Mouse (Mus musculus) embryonic facial prominence, embryonic 11.5 days (tissue): ENCODE measurements around the gene Epha2. TPM values are rescaled to one million over a fixed set of nuclear protein-coding genes. Genes with fewer than 3 reads are reported as not detected.

Source experiments
- ATAC-seq: fragments of 200-750 bp; cut with Nextera tagmentation; replicated peaks from 2 replicates; pipeline ENCODE4 v1.8.0; 2017; ENCODE audit warnings: low read depth; ENCODE audit not compliant: insufficient number of reproducible peaks, low FRiP score, low TSS enrichment
- DNase-seq: peaks from one replicate; pipeline ENCODE4 v3.0.0-alpha.2; 2015; ENCODE audit warnings: low spot score
- H3K27ac ChIP-seq: fragments of 300-500 bp; sonication (generic); replicated peaks from 2 replicates; pipeline ENCODE4 v1.5.1; 2014; ENCODE audit warnings: mild to moderate bottlenecking, low read depth, low read length, control low read depth
- H3K27me3 ChIP-seq: fragments of 300-500 bp; sonication (generic); 2 replicates; pipeline ENCODE4 v1.6.1; 2014; ENCODE audit warnings: mild to moderate bottlenecking, low read length, moderate library complexity, mixed read lengths; ENCODE audit not compliant: control insufficient read depth, insufficient read depth
- H3K36me3 ChIP-seq: fragments of 300-500 bp; sonication (generic); replicated peaks from 2 replicates; pipeline ENCODE4 v1.6.1; 2014; ENCODE audit warnings: low read depth, mild to moderate bottlenecking, low read length, moderate library complexity, mixed read lengths; ENCODE audit not compliant: control insufficient read depth, insufficient read depth
- H3K4me1 ChIP-seq: fragments of 300-500 bp; sonication (generic); 2 replicates; pipeline ENCODE4 v1.6.1; 2014; ENCODE audit warnings: low read length, mixed read lengths; ENCODE audit not compliant: control insufficient read depth, insufficient read depth
- H3K4me2 ChIP-seq: fragments of 300-500 bp; sonication (generic); 2 replicates; pipeline ENCODE4 v1.6.1; 2014; ENCODE audit warnings: low read depth, mild to moderate bottlenecking, control low read depth, low read length, moderate library complexity
- H3K4me3 ChIP-seq: fragments of 300-500 bp; sonication (generic); 2 replicates; pipeline ENCODE4 v1.5.1; 2014; ENCODE audit warnings: low read depth, low read length, control low read depth
- H3K9ac ChIP-seq: fragments of 300-500 bp; sonication (generic); replicated peaks from 2 replicates; pipeline ENCODE4 v1.6.1; 2014; ENCODE audit warnings: mild to moderate bottlenecking, control low read depth, low read length
- H3K9me3 ChIP-seq: fragments of 300-500 bp; sonication (generic); replicated peaks from 2 replicates; pipeline ENCODE4 v1.6.1; 2016; ENCODE audit warnings: mild to moderate bottlenecking, low read length, inconsistent platforms, mixed read lengths; ENCODE audit not compliant: control insufficient read depth
- WGBS: fragments of 180-500 bp; shearing (Covaris S2); extraction: QIAGEN DNeasy Blood & Tissue Kit; methylation state at CpG from one replicate; pipeline ENCODE4 v1.1.7; 2014; 5-methylcytosine and 5-hydroxymethylcytosine counted together
- polyA plus RNA-seq: library from polyadenylated mRNA; unstranded; fragments of >200 nt; fragmentation: Nextera tagmentation; extraction: Ambion mirVana; gene quantifications from 2 replicates; pipeline ENCODE4 v1.2.1, GENCODE M21; 2014

Gene Epha2
- polyA plus RNA-seq, 1 experiment from 2014 or later: 1.0 TPM

DNA sequence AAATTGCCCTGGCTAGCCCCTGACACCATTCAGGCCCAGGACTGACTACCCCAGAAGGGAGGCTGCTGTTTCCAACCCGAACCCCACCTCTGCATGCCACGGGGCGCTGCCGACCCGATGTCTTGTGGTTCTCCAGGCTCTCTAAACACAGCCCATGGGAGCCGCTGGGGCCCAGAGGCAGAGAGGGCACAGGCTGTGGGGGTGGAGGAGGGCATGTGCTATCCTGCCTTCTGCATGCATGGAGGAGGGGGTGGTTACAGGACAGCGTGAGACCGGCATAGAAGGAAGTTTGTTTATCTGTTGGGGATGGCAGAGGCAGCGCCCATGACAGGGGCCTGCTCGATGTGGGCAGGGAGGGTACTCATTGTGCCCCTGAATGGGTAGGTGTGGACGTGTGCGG lies 49.0 kb downstream of the Epha2 start:
- H3K36me3 ChIP-seq: no peaks in the 10 kb centered on the region
- no peaks in the 10 kb centered on the region for H3K9me3 ChIP-seq
- H3K4me1 ChIP-seq: no peaks in the 10 kb centered on the region
- no peak overlapping the region for H3K9ac ChIP-seq
- H3K27me3 ChIP-seq: no peaks in the 10 kb centered on the region
- H3K27ac ChIP-seq: no peak overlapping the region
- no peak overlapping the region for H3K4me3 ChIP-seq
- DNase-seq: no peak
- 77% methylated on average over 12 of the region's 12 CpGs for WGBS
- no peak for ATAC-seq
- H3K4me2 ChIP-seq: no peak overlapping the region

GRCm38 (mm10) chr4:141351972-141352371 lies 50.9 kb downstream of the Epha2 start:
- ATAC-seq (no peak), DNase-seq (no peak)
- Histone ChIP-seq H3K4me3 (no peak overlapping the region), H3K9ac (no peak overlapping the region), H3K27me3 (no peaks in the 10 kb centered on the region), H3K4me2 (no peak overlapping the region), H3K36me3 (no peaks in the 10 kb centered on the region), H3K4me1 (no peaks in the 10 kb centered on the region), H3K27ac (no peak overlapping the region), H3K9me3 (no peaks in the 10 kb centered on the region)
- 62% methylated on average over 7 of the region's 7 CpGs for WGBS

DNA sequence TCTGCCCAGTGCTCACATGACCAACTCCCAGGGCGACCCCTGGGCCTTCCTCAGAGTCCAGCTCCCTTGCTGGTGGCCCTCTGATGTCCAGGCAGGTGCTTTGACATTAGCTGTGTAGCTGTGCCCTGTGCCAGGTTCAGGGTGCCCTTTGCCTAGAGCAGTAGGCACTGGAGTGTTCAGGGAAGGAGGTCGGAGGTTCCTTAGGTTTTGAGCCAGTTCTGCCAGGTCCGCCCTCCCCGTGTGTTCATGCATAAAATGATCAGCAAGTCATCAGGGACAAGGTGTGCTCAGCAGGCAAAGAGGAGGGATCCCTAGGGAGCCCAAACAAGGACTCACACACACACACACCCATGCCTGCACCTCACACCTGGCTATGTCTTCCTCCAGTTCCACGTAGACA lies 51.9 kb downstream of the Epha2 start:
- WGBS: 80% methylated on average over 5 of the region's 5 CpGs
- Histone ChIP-seq H3K36me3 (no peaks in the 10 kb centered on the region), H3K4me3 (no peak overlapping the region), H3K27me3 (no peaks in the 10 kb centered on the region), H3K9me3 (no peaks in the 10 kb centered on the region), H3K27ac (no peak overlapping the region), H3K4me1 (no peaks in the 10 kb centered on the region), H3K4me2 (no peak overlapping the region), H3K9ac (no peak overlapping the region)
- DNase-seq (no peak), ATAC-seq (no peak; the same call in 1 of the 2 replicates)

DNA sequence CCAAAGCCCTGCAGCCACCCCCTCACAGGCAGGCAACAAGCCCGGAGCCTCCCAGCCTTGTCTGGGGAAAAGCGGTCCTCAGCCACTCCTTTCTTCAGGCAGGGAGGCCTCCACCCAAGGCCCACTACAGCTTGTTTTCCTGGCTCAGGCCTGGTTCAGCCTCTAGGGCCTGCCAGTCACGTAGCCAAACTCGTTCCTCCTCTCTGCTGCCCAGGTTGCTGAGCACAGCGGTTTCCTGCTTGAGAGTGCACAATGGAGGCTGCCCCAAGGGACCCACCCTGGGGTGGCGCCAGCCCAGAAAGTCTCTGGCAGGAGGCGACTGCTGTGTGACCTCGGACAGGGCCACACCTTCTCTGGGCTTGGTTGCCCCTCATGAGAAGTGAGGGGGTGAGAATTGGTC lies 52.8 kb downstream of the Epha2 start:
- Histone ChIP-seq H3K27me3 (no peaks in the 10 kb centered on the region), H3K4me1 (no peaks in the 10 kb centered on the region), H3K27ac (no peak overlapping the region), H3K9ac (no peak overlapping the region; the same call in 1 of the 2 replicates), H3K4me3 (no peak overlapping the region), H3K9me3 (no peaks in the 10 kb centered on the region), H3K4me2 (no peak overlapping the region), H3K36me3 (no peaks in the 10 kb centered on the region)
- no peak for ATAC-seq
- 61% methylated on average over 8 of the region's 8 CpGs for WGBS
- DNase-seq: no peak

- ATAC-seq: no peak
- DNase-seq: no peak
- no peaks in the 10 kb centered on the region for H3K9me3 ChIP-seq
- H3K4me2 ChIP-seq: no peak overlapping the region
- no peaks in the 10 kb centered on the region for H3K4me1 ChIP-seq
- H3K9ac ChIP-seq: no peak overlapping the region
- no peaks in the 10 kb centered on the region for H3K36me3 ChIP-seq
- H3K4me3 ChIP-seq: no peak overlapping the region
- no peak overlapping the region for H3K27ac ChIP-seq
- no peaks in the 10 kb centered on the region for H3K27me3 ChIP-seq
These were observed 56.8 kb downstream of the Epha2 start for GRCm38 (mm10) chr4:141357811-141358210.

GRCm38 (mm10) chr4:141359222-141359621 lies 58.2 kb downstream of the Epha2 start:
- no peak for ATAC-seq
- H3K4me3 ChIP-seq: no peak overlapping the region
- no peak overlapping the region for H3K4me2 ChIP-seq
- no peak overlapping the region for H3K27ac ChIP-seq
- no peaks in the 10 kb centered on the region for H3K9me3 ChIP-seq
- WGBS: 84% methylated on average over 6 of the region's 6 CpGs
- no peak for DNase-seq
- no peaks in the 10 kb centered on the region for H3K27me3 ChIP-seq
- no peaks in the 10 kb centered on the region for H3K36me3 ChIP-seq
- no peaks in the 10 kb centered on the region for H3K4me1 ChIP-seq
- H3K9ac ChIP-seq: no peak overlapping the region

- no peaks in the 10 kb centered on the region for H3K9me3 ChIP-seq
- no peaks in the 10 kb centered on the region for H3K36me3 ChIP-seq
- ATAC-seq (no peak), DNase-seq (peak; percentile 69)
- no peak overlapping the region for H3K4me2 ChIP-seq
- no peak overlapping the region for H3K27ac ChIP-seq
- H3K9ac ChIP-seq: no peak overlapping the region
- H3K4me3 ChIP-seq: no peak overlapping the region
- WGBS: 29% methylated on average over 7 of the region's 7 CpGs
- H3K27me3 ChIP-seq: peaks cover 9% of the 10 kb centered on the region
- H3K4me1 ChIP-seq: no peaks in the 10 kb centered on the region
These were observed 59.8 kb downstream of the Epha2 start for GRCm38 (mm10) chr4:141360846-141361245.

DNA sequence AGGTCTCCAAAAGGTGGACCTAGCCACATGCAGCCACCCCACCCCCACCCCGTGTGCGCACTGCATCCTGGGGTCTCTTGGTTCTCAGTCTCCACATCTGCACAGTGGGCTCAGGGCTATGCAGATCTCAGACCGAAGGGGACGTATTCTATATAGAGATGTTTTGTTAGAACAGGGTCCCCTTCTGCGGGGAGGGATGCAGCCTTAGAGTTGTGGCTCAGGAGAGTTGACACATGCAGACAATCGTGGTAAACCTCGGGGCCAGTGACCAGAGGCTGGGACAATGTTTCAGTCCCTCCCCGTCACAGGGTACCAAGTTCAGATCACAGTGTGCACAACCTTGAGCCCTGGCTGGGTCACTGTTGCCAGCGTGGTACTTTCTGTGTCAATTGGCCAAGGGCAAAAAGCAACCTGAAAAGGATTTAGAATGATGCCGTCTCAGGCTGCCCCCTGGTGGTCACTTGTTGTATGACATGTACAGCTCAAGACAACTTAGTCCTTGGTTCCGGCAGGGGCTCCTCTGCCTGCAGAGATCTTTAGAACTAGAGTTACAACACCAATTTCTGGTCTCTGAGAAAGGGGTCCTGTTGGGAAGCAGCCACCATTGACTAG lies 62.0 kb downstream of the Epha2 start:
- H3K27me3 ChIP-seq: peaks cover 19% of the 10 kb centered on the region
- ATAC-seq: 0 out of 2 replicates have a peak, but pooled peaks have one; percentile 21
- DNase-seq: peak; percentile 90
- H3K27ac ChIP-seq: no peak overlapping the region
- H3K9ac ChIP-seq: no peak overlapping the region
- no peak overlapping the region for H3K4me2 ChIP-seq
- WGBS: 28% methylated on average over 11 of the region's 11 CpGs
- no peaks in the 10 kb centered on the region; the same call in 1 of the 2 replicates for H3K4me1 ChIP-seq
- H3K4me3 ChIP-seq: no peak overlapping the region
- no peaks in the 10 kb centered on the region for H3K36me3 ChIP-seq
- no peaks in the 10 kb centered on the region for H3K9me3 ChIP-seq
